Mouse (Mus musculus) layer of hippocampus, adult 9-11 months (tissue): ENCODE data around the gene 4930524J08Rik.

Source experiments
- DNase-seq: peaks from one replicate; pipeline ENCODE4 v3.0.0; 2022

Gene 4930524J08Rik

GRCm38 (mm10) chr5:99978699-99979442 is at the start of gene 4930524J08Rik, which contains the start of gene Hnrnpd:
Gene 4930524J08Rik (plus strand): TSS chr5:99979061.
Gene Hnrnpd (minus strand): TSS chr5:99978938.
- peak; percentile 97 for DNase-seq

DNA sequence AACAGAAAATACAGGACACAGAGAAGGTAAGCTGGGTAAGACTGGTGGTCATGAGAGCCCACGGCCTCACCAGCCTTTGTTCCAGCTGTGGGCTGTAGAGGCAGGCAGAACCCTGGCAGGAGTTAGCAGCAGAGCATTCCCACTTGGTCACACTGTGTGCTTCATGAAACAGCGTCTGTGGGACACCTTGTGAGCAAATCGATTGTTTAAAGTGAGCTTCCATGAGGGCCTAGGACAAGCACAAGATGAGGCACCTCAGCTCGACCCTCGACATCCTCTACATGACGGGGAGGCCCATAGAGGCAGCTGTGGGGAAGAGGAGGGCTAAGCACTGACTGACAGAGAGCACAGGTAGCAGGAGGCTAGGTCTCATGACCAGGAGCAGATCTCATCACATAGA is 47.0 kb upstream of the 4930524J08Rik start:
- DNase-seq: no peak

GRCm38 (mm10) chr5:99939440-99939839 is 39.4 kb upstream of the 4930524J08Rik start:
- DNase-seq: no peak

DNA sequence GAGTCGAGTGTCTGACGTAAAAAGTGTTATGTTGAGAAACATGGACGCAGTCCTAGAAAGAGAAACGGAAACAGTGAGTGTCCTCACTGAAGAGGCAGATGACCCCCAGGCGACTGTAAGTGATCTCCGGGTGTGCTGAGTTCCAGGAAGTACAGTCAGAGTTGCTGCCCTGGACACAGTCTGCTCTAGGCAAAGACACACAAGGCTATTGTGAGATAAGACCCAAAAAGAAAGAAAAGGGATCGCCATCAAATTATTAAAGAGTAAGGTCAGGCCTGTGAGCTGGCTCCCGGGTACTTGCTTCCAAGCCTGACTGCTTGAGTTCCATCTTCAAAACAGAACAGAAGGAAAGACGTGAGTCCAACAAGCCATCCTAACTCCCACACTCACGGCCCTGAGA is 37.6 kb upstream of the 4930524J08Rik start:
- DNase-seq: no peak

GRCm38 (mm10) chr5:99941776-99942502 is 36.9 kb upstream of the 4930524J08Rik start:
- DNase-seq: no peak

DNA sequence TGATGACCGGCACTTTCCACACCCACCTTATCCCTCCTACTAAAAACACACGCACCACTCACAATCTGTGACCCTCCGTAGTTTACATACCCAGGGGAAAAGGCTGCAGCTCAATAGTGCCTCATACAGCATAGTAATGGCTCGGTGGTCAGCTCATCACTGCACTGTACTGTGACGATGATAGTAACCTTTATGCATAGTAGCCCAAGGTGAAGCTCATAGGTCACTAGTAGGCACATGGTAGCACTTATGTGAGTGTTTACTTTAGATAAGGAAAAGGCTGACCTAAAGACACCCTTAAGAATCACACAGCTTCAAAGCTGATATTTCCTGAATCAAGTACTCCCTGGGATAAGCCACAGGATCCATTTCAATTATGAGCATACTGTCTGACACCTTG is 26.3 kb upstream of the 4930524J08Rik start:
- DNase-seq: no peak

DNA sequence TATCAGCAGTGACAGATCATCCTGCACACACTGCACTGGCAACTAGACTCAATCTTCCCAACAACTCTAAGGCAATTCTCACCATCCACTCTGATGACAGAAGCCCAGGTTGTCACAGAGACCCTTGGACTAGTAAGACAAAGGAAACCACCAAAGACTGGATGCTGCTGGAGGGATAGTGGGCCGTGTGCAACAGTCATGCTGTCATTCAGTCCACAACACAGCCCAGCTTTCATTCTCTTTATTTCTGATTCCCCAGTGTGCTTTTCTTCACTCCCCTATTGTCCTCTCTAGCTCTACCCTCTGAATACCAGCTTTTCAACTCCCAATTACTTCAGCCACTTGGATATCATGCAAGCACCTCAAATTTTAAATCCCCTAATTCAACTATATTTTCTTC is 25.0 kb upstream of the 4930524J08Rik start:
- no peak for DNase-seq

GRCm38 (mm10) chr5:99958666-99959065 is 20.2 kb upstream of the 4930524J08Rik start:
- no peak for DNase-seq

GRCm38 (mm10) chr5:99959236-99959936 is 19.5 kb upstream of the 4930524J08Rik start:
- DNase-seq: no peak

DNA sequence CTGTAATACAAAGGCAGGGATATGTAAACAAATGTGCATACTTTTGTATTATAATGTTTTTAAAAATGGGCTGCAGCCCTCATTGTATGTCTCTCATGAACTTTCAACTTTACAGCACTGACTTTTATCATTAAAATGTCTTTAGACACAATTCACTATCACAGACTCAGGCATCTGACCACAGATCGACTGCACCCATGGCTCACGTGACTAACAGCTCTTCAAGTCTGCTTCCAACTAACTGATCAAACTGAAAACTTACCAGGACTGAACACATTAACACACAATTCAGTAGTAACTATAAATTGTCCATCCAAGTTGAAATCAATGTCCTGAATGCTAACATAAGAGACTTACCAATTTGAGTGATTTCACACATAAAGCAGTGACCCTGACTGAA is 18.9 kb upstream of the 4930524J08Rik start:
- no peak for DNase-seq

DNA sequence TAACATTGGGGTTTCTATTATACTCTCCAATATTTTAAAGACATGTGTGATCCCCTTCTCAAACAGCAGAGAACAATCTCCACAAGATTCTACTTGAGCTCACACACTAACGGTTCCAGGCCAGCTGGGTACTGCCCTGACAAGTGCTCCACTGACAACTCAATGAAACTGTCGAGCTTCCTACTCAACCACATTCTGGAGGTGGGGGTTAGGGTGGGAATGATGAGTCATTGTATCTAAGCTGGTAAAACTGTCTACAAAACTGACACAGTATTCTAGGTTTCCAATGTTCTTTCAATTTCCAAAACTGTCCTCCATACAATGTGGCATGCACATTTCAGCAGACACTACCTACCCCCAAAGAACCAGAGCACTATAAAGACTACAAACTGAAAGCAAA is 4.9 kb upstream of the 4930524J08Rik start:
- no peak for DNase-seq

DNA sequence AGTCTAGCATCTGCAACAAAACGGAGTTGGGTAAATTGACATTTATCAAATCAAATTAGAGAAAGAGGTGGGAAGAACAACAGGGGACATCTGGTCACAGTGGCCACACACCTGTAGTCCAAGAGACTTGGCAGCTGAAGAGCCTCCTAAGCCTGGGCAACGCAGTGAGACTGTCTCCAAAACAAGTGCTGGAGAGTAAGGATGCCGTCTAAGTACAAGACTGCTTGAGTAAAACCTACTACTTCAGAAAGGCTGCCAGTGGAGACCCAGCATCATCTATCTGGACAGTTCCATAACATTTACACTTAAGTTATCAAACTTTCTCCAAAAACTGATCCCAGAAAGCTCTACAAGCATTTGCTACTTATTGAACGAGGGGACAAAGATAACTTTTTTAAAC is 3.8 kb upstream of the 4930524J08Rik start:
- no peak for DNase-seq

DNA sequence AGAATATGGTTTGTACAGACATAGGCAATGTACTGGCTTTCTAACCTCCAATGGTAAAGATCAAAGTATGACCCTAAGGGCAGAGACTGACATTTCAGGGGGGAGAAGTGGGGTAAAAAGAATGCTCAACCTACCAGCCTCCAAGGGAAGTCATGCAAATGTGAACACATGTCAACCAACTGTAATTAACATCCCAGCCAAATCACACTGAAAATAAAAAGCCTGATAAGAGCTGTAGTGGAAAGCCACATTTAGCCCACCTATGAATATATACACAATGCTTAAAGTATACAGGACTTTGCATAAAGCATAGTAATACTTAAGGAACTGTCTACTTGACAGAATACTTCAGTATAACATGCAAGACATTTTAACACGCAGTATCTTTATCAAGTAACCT is 3.1 kb upstream of the 4930524J08Rik start:
- DNase-seq: no peak

- DNase-seq: no peak
These were observed 2.4 kb upstream of the 4930524J08Rik start for GRCm38 (mm10) chr5:99976334-99976955.

GRCm38 (mm10) chr5:99977516-99978301 is 1.2 kb upstream of the 4930524J08Rik start:
- DNase-seq: peak; percentile 64

DNA sequence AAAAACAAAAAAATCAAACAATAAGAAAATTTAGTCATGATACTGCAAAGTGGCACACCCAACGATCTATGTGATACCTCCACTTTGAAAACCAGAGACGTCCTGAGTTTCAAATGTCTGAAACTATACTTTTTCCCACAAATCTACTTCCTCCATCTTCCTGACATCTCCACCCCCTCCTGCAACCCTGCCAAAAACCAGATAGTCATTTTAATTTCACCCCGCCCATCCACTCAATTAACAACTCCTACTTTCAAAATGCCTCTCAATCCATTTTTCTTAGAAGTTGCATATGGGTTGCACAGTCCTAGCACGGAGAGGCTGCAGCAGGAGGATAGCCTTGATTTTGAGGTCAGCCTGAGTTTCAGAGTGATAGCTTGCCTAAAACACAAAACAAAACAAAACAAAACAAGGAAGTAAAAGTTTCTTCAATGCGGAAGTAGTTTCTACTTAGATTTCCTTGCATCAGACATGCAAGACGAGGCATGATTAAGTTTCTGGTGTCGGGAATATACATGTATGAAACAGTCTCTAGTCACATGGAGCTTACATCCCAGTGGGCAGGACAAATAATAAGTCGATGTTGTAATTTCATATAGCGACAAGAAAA is 4.7 kb downstream of the 4930524J08Rik start:
- DNase-seq: no peak

GRCm38 (mm10) chr5:99994166-99994565 is 15.3 kb downstream of the 4930524J08Rik start:
- no peak for DNase-seq

GRCm38 (mm10) chr5:99994680-99995079 is 15.8 kb downstream of the 4930524J08Rik start:
- DNase-seq: no peak

GRCm38 (mm10) chr5:100000048-100000447 is 21.2 kb downstream of the 4930524J08Rik start:
- no peak for DNase-seq

GRCm38 (mm10) chr5:100000500-100000899 is 21.6 kb downstream of the 4930524J08Rik start:
- DNase-seq: no peak

DNA sequence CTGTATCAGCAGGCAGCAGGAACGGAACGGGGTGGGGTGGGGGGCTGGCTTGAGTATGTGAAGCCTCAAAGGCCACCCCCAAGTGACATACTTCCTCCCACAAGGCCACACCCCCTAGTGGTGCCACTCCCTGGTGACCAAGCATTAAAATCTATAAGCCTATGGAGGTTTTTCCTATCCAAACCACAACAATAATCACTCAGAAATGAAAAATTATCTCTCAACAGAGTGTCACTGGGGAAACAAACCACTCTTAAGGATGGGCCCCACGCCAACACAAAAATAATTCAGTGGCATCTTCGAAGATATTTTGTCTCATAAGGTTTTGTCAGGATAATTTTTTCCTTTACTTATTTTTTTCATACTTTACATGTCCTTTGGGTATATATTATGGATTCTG is 25.0 kb downstream of the 4930524J08Rik start:
- DNase-seq: no peak

GRCm38 (mm10) chr5:100005431-100005830 is 26.6 kb downstream of the 4930524J08Rik start:
- no peak for DNase-seq
